Mouse (Mus musculus): ENCODE data around the gene Nicn1.

The Nicn1 gene

DNA sequence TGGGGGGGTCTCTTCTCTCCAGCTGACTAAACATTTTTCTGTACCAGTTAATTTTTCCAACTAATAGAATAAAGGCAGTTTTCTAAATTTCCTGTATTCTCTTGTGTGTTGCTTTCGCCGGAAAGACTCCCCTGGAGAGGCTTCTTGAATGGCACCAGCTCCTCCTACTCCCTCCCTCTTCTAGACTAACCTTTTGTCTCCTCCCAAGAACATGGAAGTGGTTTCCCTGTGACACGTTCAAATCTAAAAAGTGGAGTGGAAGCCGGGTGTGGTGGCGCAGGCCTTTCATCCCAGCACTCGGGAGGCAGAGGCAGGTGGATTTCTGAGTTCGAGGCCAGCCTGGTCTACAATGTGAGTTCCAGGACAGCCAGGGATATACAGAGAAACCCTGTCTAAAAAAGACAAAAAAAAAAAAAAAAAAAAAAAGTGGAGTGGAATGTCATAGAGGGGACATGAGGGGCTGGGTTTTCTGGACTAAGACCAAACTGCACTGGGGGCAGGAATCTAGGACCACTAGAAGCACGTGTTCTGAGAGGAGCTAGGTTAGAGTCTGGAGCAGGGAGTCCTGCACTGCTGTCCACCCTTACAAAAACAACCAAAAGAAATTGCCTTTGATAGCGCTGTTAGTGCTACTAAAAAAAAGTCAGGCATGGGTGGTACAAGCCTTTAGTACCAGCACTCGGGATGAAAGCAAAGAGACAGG lies 47.8 kb downstream of the Nicn1 start:
- no peak for DNase-seq (ENCODE audit: low spot score in 2 of 2)

DNA sequence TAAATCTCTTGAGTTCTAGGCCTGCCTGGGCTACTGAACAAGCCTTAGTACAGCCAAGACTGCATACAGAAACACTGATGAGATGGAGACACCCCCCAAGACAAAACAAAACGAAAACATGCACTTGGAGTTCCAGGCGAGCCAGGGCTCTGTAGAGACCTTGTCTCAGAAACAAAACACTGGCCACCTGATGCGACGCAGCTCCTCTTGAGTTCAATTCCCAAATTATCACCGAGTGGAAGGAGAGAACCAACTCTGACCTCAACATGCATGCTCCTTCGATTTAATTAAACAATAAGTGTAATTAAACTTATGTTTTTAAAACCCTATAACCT lies 48.3 kb downstream of the Nicn1 start:
- DNase-seq (ENCODE audit: low spot score in 2 of 2), result no peak

GRCm38 (mm10) chr9:108338886-108339781 lies 48.9 kb downstream of the Nicn1 start, which contains the start of gene Gpx1:
Gene Gpx1 (plus strand): TSS chr9:108338903.
- DNase-seq (ENCODE audit: low spot score in 2 of 2), result peak; percentile 87 to 89

GRCm38 (mm10) chr9:108339886-108340257 lies 49.6 kb downstream of the Nicn1 start:
- DNase-seq (ENCODE audit: low spot score in 2 of 2), result peak; percentile 18 to 44

- DNase-seq (ENCODE audit: low spot score in 2 of 2), result peak; percentile 15 to 40
Measured at GRCm38 (mm10) chr9:108340258-108341138, 50.3 kb downstream of the Nicn1 start.

DNA sequence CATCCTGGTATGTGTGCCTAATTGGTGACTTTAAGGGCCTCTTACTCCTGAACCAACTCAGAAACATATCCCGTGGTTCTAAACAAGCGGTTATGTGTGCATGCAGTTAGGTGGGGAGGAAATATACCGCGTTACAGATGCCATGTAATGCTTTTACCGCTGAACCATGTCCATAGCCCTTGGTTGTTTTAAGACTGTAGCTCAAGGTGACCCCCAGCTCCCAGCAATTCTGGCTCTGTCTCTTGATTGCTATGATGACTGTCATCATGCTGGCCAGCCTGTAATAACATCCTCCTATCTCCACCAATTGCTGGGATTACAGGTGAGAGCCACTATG lies 50.9 kb downstream of the Nicn1 start:
- DNase-seq (ENCODE audit: low spot score in 2 of 2), result no peak

DNA sequence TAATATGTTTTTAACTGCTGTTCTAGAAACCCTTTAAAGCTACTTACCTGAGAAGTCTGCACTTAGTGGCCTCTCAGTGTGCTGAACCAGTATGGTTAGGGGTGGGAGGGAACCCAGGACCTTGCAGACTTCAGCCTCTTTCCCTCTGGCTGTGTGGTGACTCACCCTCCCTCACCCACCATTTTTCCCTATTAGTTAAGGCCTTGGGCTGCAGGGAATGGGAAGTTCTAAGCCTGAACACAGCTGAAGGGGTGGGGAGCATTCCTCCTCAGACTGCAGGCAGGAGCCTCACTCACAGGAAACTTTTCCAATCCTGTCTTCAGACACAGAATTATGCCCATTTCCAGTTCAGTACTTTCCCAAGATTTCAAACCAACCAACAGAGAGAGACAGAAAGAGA lies 51.6 kb downstream of the Nicn1 start:
- no peak for DNase-seq (ENCODE audit: low spot score in 2 of 2)

GRCm38 (mm10) chr9:108342301-108342831 lies 52.1 kb downstream of the Nicn1 start:
- no peak for DNase-seq (ENCODE audit: low spot score in 2 of 2)

DNA sequence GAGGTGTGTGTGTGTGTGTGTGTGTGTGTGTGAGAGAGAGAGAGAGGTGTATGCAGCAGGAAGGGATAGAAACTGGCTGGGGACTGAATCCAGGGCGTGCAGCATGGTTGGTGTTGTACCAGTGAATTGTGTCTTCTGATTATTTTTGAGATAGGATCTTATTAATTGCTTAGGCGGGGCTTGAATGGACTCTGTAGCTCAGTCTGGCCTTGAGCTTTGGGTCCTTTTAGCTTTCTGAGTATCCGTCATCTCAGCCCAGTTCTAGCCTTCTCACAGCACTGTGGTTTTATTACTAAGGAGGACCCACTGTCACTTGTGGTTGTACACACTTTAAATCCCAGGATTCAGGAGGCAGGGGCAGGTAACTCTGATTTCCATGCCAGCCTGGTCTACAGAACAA lies 53.1 kb downstream of the Nicn1 start:
- DNase-seq (ENCODE audit: low spot score in 2 of 2), result no peak

DNA sequence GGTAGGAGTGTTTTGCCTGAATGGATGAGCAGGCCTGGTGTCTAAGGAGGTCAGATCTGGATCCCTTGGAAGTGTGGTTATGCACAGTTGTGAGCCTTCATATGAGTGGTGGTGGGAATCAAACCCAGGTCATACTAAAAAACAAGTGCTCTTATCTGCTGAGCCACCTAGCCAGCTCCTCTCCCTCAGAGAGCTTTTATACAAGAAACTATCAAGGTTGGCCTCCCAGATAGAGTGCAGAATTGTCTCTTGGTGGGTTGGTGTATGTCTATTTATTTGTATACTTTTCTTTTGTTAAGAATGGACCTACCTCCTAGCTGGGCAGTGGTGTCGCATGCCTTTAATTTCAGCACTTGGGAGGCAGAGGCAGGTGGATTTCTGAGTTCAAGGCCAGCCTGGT lies 53.6 kb downstream of the Nicn1 start:
- DNase-seq (ENCODE audit: low spot score in 2 of 2), result no peak

- DNase-seq (ENCODE audit: low spot score in 2 of 2), result no peak
Measured at GRCm38 (mm10) chr9:108344471-108344870, 54.2 kb downstream of the Nicn1 start.

Data from spleen, postnatal 14 days (tissue).